Comparison of ENCODE assay signal across 15 mouse cellular contexts in the genomic region with DNA sequence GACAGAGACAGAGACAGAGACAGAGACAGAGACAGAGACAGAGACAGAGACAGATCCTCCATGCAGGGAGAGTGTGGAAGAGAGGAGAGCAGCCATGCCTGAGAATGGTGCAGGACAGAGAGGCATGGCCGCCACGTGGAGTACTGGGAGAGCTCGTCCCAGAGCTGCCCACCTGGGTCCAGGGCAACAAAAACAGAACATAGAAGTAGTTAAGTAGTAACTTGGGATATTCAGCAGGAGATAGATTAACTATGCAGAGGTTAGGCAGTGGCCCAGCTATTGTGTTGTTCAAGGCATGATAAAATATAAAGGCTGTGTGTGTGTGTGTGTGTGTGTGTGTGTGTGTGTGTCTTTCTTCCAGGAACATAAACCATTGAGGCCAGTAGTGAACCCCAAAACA.
"Had no signal": no experiment of that assay in that cellular context is flagged by ENCODE, and none has a peak within 500 bp of the region (broad histone marks: within the 10 kb centered on the region; RNA-seq: fewer than 3 reads in every experiment).

No protein-coding gene starts in this region.

- DNase-seq: kidney, postnatal 14 days; lung, embryonic 14.5 days; lung, postnatal 10 days; lung, postnatal 4 days; right cerebral cortex, adult 18-20 months; right cerebral cortex, postnatal 25 days; thymus, postnatal 36 days had no signal

- ATAC-seq: intestine, embryonic 16.5 days; midbrain, embryonic 15.5 days had no signal

- H3K4me2 ChIP-seq: liver, embryonic 11.5 days; lung, embryonic 14.5 days; midbrain, embryonic 11.5 days; midbrain, embryonic 15.5 days had no signal

- H3K4me1 ChIP-seq: midbrain, embryonic 15.5 days had no signal

- H3K27me3 ChIP-seq: megakaryocyte, embryonic 14.5 days; midbrain, embryonic 15.5 days; neural tube, embryonic 13.5 days had no signal

- H3K27ac ChIP-seq: left cerebral cortex, adult 2 months; limb, embryonic 10.5 days; midbrain, embryonic 15.5 days; neural tube, embryonic 13.5 days had no signal

- H3K4me3 ChIP-seq: left cerebral cortex, adult 2 months; limb, embryonic 10.5 days; megakaryocyte, embryonic 14.5 days; midbrain, embryonic 15.5 days; neural tube, embryonic 13.5 days had no signal

- H3K9ac ChIP-seq: lung, embryonic 14.5 days; midbrain, embryonic 15.5 days; neural tube, embryonic 13.5 days had no signal

- H3K9me3 ChIP-seq: megakaryocyte, embryonic 14.5 days; midbrain, embryonic 15.5 days had no signal
